Mouse (Mus musculus): Measurements from ENCODE around the gene Tmem45a2. TPM values are rescaled to one million over a fixed set of nuclear protein-coding genes. Genes with fewer than 3 reads are reported as not detected.

The Tmem45a2 gene
- not detected in 2 replicates for polyA plus RNA-seq (2012; ENCODE audit: insufficient read depth, insufficient read length, missing spikeins)

DNA sequence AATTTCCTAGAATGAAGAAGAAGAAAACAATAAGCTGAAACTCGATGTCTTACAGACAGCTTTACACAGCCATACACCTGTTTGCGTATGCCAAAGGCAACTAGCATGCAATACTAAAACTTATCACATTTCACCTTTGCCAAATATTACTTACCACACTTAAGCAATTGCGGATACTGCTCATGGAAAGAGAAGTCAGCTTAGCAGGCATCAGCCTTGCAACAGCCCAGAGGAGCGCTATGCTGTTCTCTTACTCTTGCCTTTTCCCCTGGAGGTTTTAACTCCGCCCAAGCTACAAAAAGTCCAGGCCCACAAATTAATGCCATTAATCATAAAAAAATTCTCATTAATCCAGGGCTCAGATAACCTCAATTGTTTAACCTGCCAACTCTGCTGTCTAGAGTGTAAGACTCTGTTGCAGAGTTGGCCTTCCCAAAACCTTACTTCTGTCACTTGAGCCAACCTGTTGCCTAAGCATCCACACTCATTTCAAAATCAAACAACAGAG lies at the start of gene Tmem45a2:
TSS of gene Tmem45a2 (minus strand) at position 241 of the 508 bp plus-strand sequence.
- TF ChIP-seq CTCF (IDR thresholded peaks at IDR 0.05; ENCODE audit: low read depth, low read length), result no peak
- no peak for TF ChIP-seq POLR2A (IDR thresholded peaks at IDR 0.05; ENCODE audit: borderline replicate concordance, low read depth, low read length)
- Histone ChIP-seq H3K27ac (ENCODE audit: insufficient read depth, low read depth, low read length) (no peak within 1 kb of the TSS), H3K4me1 (ENCODE audit: control insufficient read depth, insufficient read depth, low read length) (no peaks in the 10 kb centered on the region), H3K4me3 (ENCODE audit: insufficient read depth, low read length) (no peak within 1 kb of the TSS)

DNA sequence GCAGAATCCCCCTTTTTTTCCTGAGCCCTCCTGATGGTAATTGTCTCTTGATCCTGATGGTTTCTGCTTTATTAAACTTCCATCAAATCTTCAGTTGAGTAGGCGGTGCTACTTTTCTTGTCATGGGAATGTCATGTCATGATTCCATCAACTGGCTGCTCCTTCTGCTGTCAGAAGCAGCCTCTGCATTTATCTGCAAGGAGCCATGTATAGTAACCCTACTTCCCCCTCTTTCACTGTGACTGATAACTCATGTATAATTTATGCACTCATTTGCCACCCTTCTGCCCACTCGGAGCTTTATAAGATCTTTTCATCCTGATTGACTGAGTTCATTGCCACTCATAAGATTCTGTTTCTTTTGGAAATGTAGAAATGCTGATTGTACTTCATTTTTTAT lies 46.4 kb upstream of the Tmem45a2 start:
- H3K4me1 ChIP-seq (ENCODE audit: control insufficient read depth, insufficient read depth, low read length), result no peaks in the 10 kb centered on the region
- no peak overlapping the region for H3K4me3 ChIP-seq (ENCODE audit: insufficient read depth, low read length)
- no peak overlapping the region for H3K27ac ChIP-seq (ENCODE audit: insufficient read depth, low read depth, low read length)
- TF ChIP-seq POLR2A (IDR thresholded peaks at IDR 0.05; ENCODE audit: borderline replicate concordance, low read depth, low read length) (no peak), CTCF (IDR thresholded peaks at IDR 0.05; ENCODE audit: low read depth, low read length) (no peak)

DNA sequence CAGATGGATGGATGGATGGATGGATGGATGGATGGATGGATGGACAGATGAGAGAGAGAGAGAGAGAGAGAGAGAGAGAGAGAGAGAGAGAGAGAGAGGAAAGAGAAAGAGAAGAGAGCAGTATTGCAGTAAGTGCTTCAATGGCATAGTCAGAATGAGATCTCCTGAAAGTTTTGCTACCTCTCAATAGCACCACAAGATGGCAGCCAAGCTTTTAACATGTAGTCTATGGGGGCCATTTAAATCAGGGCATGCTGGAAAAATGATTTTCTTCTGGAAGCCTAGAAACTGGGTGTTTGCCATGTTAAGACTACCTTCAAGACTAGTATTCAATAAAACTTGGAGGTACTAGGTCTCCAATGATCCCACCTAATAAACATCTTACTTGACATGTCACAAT lies 44.9 kb upstream of the Tmem45a2 start:
- Histone ChIP-seq H3K4me1 (ENCODE audit: control insufficient read depth, insufficient read depth, low read length) (no peaks in the 10 kb centered on the region), H3K4me3 (ENCODE audit: insufficient read depth, low read length) (no peak overlapping the region), H3K27ac (ENCODE audit: insufficient read depth, low read depth, low read length) (no peak overlapping the region)
- no peak for TF ChIP-seq CTCF (IDR thresholded peaks at IDR 0.05; ENCODE audit: low read depth, low read length)
- TF ChIP-seq POLR2A (IDR thresholded peaks at IDR 0.05; ENCODE audit: borderline replicate concordance, low read depth, low read length), result no peak

DNA sequence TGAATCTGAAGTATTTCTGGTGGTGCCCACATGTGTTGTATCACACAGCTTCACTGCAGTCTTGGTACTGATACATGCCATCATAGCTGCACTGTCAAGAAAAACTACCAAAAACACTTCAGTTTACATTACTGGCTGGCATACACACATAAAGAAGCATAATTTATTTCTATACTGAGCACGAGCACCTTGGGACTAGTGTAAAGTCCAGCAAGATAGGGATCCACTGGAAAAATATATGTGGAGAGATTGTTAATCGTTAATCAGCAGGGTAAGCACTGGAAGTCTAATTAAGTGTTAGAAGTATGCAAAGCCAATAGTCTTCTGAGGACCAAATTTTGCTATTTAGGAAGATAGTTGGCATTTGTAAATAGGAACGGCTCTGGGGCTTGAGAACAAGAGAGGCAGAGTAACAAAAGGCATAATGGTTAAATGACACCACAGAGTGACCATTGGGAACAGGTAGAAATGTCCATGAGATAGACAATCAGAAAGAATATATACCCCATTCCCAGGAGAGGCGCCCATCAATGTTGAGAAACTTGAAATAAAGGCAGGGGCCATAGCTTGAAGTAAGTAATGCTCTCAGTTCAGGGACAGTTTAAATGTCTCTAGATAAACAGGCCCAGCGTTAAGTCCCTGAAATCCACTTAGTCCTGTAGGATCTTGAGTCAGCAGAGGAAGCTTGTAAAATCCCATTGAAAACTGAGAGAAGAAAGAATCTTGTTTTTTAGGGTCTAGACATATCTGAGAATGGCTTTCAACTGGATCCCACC lies 35.2 kb upstream of the Tmem45a2 start:
- no peak for TF ChIP-seq POLR2A (IDR thresholded peaks at IDR 0.05; ENCODE audit: borderline replicate concordance, low read depth, low read length)
- TF ChIP-seq CTCF (IDR thresholded peaks at IDR 0.05; ENCODE audit: low read depth, low read length), result no peak
- H3K4me1 ChIP-seq (ENCODE audit: control insufficient read depth, insufficient read depth, low read length), result no peaks in the 10 kb centered on the region
- no peak overlapping the region for H3K4me3 ChIP-seq (ENCODE audit: insufficient read depth, low read length)
- no peak overlapping the region for H3K27ac ChIP-seq (ENCODE audit: insufficient read depth, low read depth, low read length)

DNA sequence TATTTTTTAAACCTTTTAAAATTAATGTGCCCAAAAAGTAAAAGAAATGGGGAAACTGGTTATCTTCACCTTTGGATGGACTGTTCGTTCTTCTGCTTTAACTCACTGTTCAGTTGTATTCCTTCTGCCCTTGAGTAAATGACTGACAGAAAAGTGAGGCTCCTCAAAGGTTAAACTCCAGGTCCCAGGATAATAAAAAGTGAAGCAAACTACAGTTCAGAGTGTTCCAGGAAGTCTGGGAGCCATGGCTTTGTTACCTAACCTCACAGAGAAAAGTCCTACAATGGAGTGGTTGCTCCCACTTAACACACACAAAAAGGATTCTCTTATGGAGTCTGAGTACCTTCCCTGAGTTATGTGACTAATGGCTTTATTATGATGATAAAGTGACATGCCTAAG lies 30.0 kb upstream of the Tmem45a2 start:
- Histone ChIP-seq H3K4me3 (ENCODE audit: insufficient read depth, low read length) (no peak overlapping the region), H3K4me1 (ENCODE audit: control insufficient read depth, insufficient read depth, low read length) (no peaks in the 10 kb centered on the region), H3K27ac (ENCODE audit: insufficient read depth, low read depth, low read length) (no peak overlapping the region)
- TF ChIP-seq POLR2A (IDR thresholded peaks at IDR 0.05; ENCODE audit: borderline replicate concordance, low read depth, low read length) (no peak), CTCF (IDR thresholded peaks at IDR 0.05; ENCODE audit: low read depth, low read length) (no peak)

DNA sequence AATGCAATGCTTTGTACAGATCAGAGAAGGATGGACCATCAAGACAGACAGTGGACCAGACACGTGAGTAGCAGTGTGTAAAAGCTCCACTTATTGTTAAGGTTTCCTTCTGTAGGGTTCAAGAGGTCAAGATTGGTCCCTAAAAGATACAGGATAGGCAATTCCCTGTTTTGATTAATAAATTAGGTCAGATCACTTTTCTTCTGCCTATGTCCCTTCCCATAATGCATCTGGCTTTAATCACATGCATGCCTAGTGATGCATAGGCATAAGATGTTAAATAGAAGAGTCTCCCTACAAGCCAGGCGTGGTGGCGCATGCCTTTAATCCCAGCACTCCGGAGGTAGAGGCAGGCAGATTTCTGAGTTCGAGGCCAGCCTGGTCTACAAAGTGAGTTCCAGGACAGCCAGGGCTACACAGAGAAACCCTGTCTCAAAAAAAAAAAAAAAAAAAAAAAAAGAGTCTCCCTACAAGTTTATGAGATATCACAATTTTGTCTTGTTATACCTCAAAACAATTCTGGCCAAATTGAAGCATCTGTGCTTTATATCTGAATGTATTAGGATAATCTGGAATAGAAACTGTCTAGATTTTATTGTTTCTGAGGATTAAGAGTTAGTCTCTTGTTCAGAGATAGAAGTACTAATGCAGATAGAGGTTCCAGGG lies 28.5 kb upstream of the Tmem45a2 start:
- Histone ChIP-seq H3K4me3 (ENCODE audit: insufficient read depth, low read length) (no peak overlapping the region), H3K4me1 (ENCODE audit: control insufficient read depth, insufficient read depth, low read length) (no peaks in the 10 kb centered on the region), H3K27ac (ENCODE audit: insufficient read depth, low read depth, low read length) (no peak overlapping the region)
- TF ChIP-seq CTCF (IDR thresholded peaks at IDR 0.05; ENCODE audit: low read depth, low read length) (no peak), POLR2A (IDR thresholded peaks at IDR 0.05; ENCODE audit: borderline replicate concordance, low read depth, low read length) (no peak)

DNA sequence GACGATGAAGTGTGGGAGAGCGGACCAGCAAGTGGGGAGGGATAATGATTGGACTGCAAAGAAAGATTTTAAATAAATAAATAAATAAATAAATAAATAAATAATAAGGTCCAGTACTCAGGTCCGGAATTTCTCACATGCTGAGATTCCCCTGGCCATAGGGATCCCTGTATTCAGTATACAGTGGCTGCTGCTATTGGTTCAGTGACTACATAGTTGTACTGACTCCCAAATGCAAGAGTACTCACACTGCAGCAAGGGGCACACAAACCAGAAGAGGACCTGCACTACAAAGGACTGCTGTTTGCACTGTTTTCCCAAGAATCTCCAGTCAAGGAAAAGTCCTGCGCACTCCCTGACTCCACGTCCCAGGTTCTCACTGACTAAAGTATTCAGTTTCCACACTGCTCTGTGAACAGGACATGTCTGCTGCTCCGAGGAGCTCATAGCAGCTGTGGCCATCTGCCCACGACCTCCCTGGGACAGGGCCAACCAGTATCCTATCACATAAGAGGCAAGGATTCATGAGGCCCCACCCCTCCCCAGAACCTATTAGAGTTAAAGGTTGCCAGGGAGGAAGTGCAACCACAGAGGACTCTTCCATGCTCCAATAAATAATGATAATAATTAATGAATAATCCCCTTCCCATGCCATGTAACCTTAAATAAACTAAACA lies 27.4 kb upstream of the Tmem45a2 start:
- no peak overlapping the region for H3K27ac ChIP-seq (ENCODE audit: insufficient read depth, low read depth, low read length)
- TF ChIP-seq POLR2A (IDR thresholded peaks at IDR 0.05; ENCODE audit: borderline replicate concordance, low read depth, low read length) (no peak), CTCF (IDR thresholded peaks at IDR 0.05; ENCODE audit: low read depth, low read length) (no peak)
- no peaks in the 10 kb centered on the region for H3K4me1 ChIP-seq (ENCODE audit: control insufficient read depth, insufficient read depth, low read length)
- H3K4me3 ChIP-seq (ENCODE audit: insufficient read depth, low read length), result no peak overlapping the region

DNA sequence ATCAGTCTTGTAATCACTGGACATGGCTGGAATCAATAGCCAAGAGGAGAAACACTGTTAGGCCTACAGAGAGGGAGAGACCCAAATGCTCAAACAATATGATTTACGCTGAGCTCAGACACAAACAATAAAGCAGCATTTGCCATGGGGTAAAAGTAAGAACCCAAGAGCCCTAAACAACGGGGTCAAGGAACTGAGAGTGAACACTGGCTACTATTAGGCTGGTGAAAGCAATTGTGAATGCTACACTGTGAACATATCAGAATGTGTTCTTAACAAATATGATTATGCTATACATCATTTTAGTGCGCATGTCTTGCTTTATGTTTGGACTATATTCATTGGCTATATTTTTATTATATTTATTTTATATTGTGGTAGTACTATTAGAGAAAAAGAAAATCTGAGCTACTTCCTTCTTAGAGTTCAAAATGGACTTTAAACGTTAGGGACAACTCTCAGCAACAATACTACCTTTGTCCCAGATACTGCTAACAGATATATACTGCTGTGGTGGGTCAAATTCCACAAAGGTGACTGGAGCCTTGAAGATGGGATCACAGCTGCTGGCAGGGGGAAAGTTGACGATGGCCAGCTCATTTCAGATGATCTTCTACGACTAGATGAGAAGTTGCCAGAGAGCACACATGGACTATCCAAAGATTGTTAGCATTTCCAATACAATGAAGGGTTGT lies 21.9 kb upstream of the Tmem45a2 start:
- H3K4me3 ChIP-seq (ENCODE audit: insufficient read depth, low read length), result no peak overlapping the region
- H3K4me1 ChIP-seq (ENCODE audit: control insufficient read depth, insufficient read depth, low read length), result no peaks in the 10 kb centered on the region
- TF ChIP-seq CTCF (IDR thresholded peaks at IDR 0.05; ENCODE audit: low read depth, low read length), result no peak
- TF ChIP-seq POLR2A (IDR thresholded peaks at IDR 0.05; ENCODE audit: borderline replicate concordance, low read depth, low read length), result no peak
- H3K27ac ChIP-seq (ENCODE audit: insufficient read depth, low read depth, low read length), result no peak overlapping the region

DNA sequence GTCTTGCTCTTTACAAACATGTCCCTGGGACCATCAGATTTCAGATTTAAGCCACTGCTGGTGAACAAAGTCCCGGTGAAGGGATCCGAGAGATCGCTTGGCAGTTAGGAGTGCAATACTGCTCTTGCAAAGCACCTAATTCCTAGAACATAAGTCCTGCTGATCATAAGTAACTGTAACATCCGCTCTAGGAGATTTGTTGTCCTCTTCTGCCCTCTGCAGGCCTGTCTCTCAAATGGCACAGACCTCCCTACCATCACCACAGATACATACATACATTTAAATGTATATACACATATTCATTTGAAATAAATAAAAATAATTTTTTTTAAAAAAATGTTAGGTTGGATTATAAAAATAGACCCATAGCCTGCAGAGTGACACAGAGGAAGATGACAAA lies 21.3 kb upstream of the Tmem45a2 start:
- Histone ChIP-seq H3K27ac (ENCODE audit: insufficient read depth, low read depth, low read length) (no peak overlapping the region), H3K4me3 (ENCODE audit: insufficient read depth, low read length) (no peak overlapping the region), H3K4me1 (ENCODE audit: control insufficient read depth, insufficient read depth, low read length) (no peaks in the 10 kb centered on the region)
- no peak for TF ChIP-seq POLR2A (IDR thresholded peaks at IDR 0.05; ENCODE audit: borderline replicate concordance, low read depth, low read length)

Data from bone marrow macrophage, adult 2 months (primary cell).